Mouse (Mus musculus): ENCODE measurements around the gene Ralgapb.
"Not testable (repeated sequence)": the region's sequence is repeated elsewhere in the genome, so short reads cannot be mapped to it uniquely, and the experiment has no call there.

Gene Ralgapb

GRCm38 (mm10) chr2:158409595-158410021 lies at the start of gene Ralgapb:
TSS of gene Ralgapb (plus strand) at chr2:158409848.
- in situ Hi-C loops (cut with MboI, MseI) = no loop called here

GRCm38 (mm10) chr2:158360873-158361677 lies 48.6 kb upstream of the Ralgapb start:
- in situ Hi-C loops (cut with MboI, MseI) = no loop called here

GRCm38 (mm10) chr2:158361678-158362320 lies 47.8 kb upstream of the Ralgapb start:
- in situ Hi-C loops (cut with MboI, MseI) = no loop called here

GRCm38 (mm10) chr2:158364175-158364574 lies 45.5 kb upstream of the Ralgapb start:
- in situ Hi-C loops (cut with MboI, MseI) = no loop called here

- in situ Hi-C loops (cut with MboI, MseI) = no loop called here
Observed at GRCm38 (mm10) chr2:158365099-158365850, 44.4 kb upstream of the Ralgapb start.

- in situ Hi-C loops (cut with MboI, MseI) = no loop called here
Observed at GRCm38 (mm10) chr2:158367654-158368053, 42.0 kb upstream of the Ralgapb start.

- in situ Hi-C loops (cut with MboI, MseI) = no loop called here
Observed at GRCm38 (mm10) chr2:158368313-158368712, 41.3 kb upstream of the Ralgapb start.

- in situ Hi-C loops (cut with MboI, MseI) = no loop called here
Observed at GRCm38 (mm10) chr2:158369474-158370172, 40.0 kb upstream of the Ralgapb start.

- in situ Hi-C loops (cut with MboI, MseI) = no loop called here
Observed at GRCm38 (mm10) chr2:158370173-158370550, 39.5 kb upstream of the Ralgapb start.

- in situ Hi-C loops (cut with MboI, MseI) = no loop called here
Observed at GRCm38 (mm10) chr2:158373061-158373460, 36.6 kb upstream of the Ralgapb start.

GRCm38 (mm10) chr2:158373516-158373915 lies 36.1 kb upstream of the Ralgapb start:
- in situ Hi-C loops (cut with MboI, MseI) = no loop called here

- in situ Hi-C loops (cut with MboI, MseI) = no loop called here
Observed at GRCm38 (mm10) chr2:158375443-158376122, 34.1 kb upstream of the Ralgapb start, which contains the start of gene Snhg11. TSS of gene Snhg11 (plus strand) at chr2:158375638.

- in situ Hi-C loops (cut with MboI, MseI) = no loop called here
Observed at GRCm38 (mm10) chr2:158376123-158376687, 33.4 kb upstream of the Ralgapb start.

- in situ Hi-C loops (cut with MboI, MseI) = no loop called here
Observed at GRCm38 (mm10) chr2:158376798-158377197, 32.9 kb upstream of the Ralgapb start.

GRCm38 (mm10) chr2:158377811-158378210 lies 31.8 kb upstream of the Ralgapb start:
- in situ Hi-C loops (cut with MboI, MseI) = no loop called here

- in situ Hi-C loops (cut with MboI, MseI) = no loop called here
Observed at GRCm38 (mm10) chr2:158379354-158380078, 30.1 kb upstream of the Ralgapb start.

- in situ Hi-C loops (cut with MboI, MseI) = no loop called here
Observed at GRCm38 (mm10) chr2:158386072-158386471, 23.6 kb upstream of the Ralgapb start.

- in situ Hi-C loops (cut with MboI, MseI) = no loop called here
Observed at GRCm38 (mm10) chr2:158389421-158389820, 20.2 kb upstream of the Ralgapb start.

- in situ Hi-C loops (cut with MboI, MseI) = no loop called here
Observed at GRCm38 (mm10) chr2:158396369-158396768, 13.3 kb upstream of the Ralgapb start.

GRCm38 (mm10) chr2:158397140-158397539 lies 12.5 kb upstream of the Ralgapb start:
- in situ Hi-C loops (cut with MboI, MseI) = not testable (repeated sequence)

Measured in T-helper 1 cell (primary cell).